Mouse (Mus musculus) forebrain, postnatal 0 days (tissue): ENCODE data around the gene Prap1. TPM values are rescaled to one million over a fixed set of nuclear protein-coding genes. Genes with fewer than 3 reads are reported as not detected.

Experiments used
- ATAC-seq: fragments of 200-750 bp; cut with Nextera tagmentation; 2 replicates; pipeline ENCODE4 v1.8.0; 2017; ENCODE audit warnings: mild to moderate bottlenecking, moderate library complexity
- DNase-seq: peaks from one replicate; pipeline ENCODE4 v3.0.0-alpha.2; 2015
- H3K27ac ChIP-seq: fragments of 300-500 bp; sonication (generic); 2 replicates; pipeline ENCODE4 v1.5.1; 2014; ENCODE audit warnings: low read depth, mild to moderate bottlenecking, antibody characterized with exemption, low read length, moderate library complexity, mixed read lengths
- H3K27me3 ChIP-seq: fragments of 300-500 bp; sonication (generic); 2 replicates; pipeline ENCODE4 v1.6.1; 2014; ENCODE audit warnings: mild to moderate bottlenecking, low read length, mixed read lengths; ENCODE audit not compliant: insufficient read depth
- H3K36me3 ChIP-seq: fragments of 300-500 bp; sonication (generic); 2 replicates; pipeline ENCODE4 v1.6.1; 2014; ENCODE audit warnings: mild to moderate bottlenecking, moderate library complexity; ENCODE audit not compliant: insufficient read depth
- H3K4me1 ChIP-seq: fragments of 300-500 bp; sonication (generic); 2 replicates; pipeline ENCODE4 v1.6.1; 2014; ENCODE audit warnings: antibody characterized with exemption; ENCODE audit not compliant: insufficient read depth
- H3K4me2 ChIP-seq: fragments of 300-500 bp; sonication (generic); 2 replicates; pipeline ENCODE4 v1.6.1; 2014; ENCODE audit warnings: low read depth, mild to moderate bottlenecking, moderate library complexity
- H3K4me3 ChIP-seq: fragments of 300-500 bp; sonication (generic); 2 replicates; pipeline ENCODE4 v1.5.1; 2014; ENCODE audit warnings: low read depth, low read length, mixed read lengths
- H3K9ac ChIP-seq: fragments of 300-500 bp; sonication (generic); 2 replicates; pipeline ENCODE4 v1.6.1; 2014; ENCODE audit warnings: mild to moderate bottlenecking
- H3K9me3 ChIP-seq: fragments of 300-500 bp; sonication (generic); 2 replicates; pipeline ENCODE4 v1.6.1; 2016; ENCODE audit warnings: low read length
- CTCF ChIP-seq: sonication (generic); IDR thresholded peaks from 2 replicates; pipeline ENCODE4 v1.5.1; 2016; ENCODE audit warnings: antibody characterized with exemption, control low read depth, low read depth
- WGBS: fragments of 180-500 bp; shearing (Covaris S2); extraction: QIAGEN DNeasy Blood & Tissue Kit; methylation state at CpG from one replicate; pipeline ENCODE4 v1.1.7; 2014; 5-methylcytosine and 5-hydroxymethylcytosine counted together
- polyA plus RNA-seq: library from polyadenylated mRNA; unstranded; fragments of >200 nt; fragmentation: Nextera tagmentation; extraction: Ambion mirVana; gene quantifications from 2 replicates; pipeline ENCODE4 v1.2.1, GENCODE M21; 2015
- total RNA-seq: library from RNA; depleted of rRNA; stranded (reverse); fragments of >200 nt; gene quantifications from 2 replicates; pipeline ENCODE4 v1.2.3, GENCODE M21; 2014; rRNA removed

Gene Prap1
- total and polyA plus RNA-seq, 2 experiments from 2014 or later: not detected

GRCm38 (mm10) chr7:140144550-140144949 is 51.4 kb downstream of the Prap1 start:
- no peaks in the 10 kb centered on the region for H3K27me3 ChIP-seq
- no peaks in the 10 kb centered on the region for H3K4me1 ChIP-seq
- ATAC-seq (no peak), DNase-seq (no peak)
- H3K4me2 ChIP-seq: no peak overlapping the region
- no peaks in the 10 kb centered on the region for H3K9me3 ChIP-seq
- no peak overlapping the region for H3K27ac ChIP-seq
- no peak overlapping the region for H3K9ac ChIP-seq
- H3K36me3 ChIP-seq: peaks cover 6% of the 10 kb centered on the region; the same call in 1 of the 2 replicates
- no peak overlapping the region for H3K4me3 ChIP-seq
- 87% methylated on average over 4 of the region's 4 CpGs for WGBS
- TF ChIP-seq CTCF: no peak

Other genes starting within 250 kb of the Prap1 start
- 28.9 and 48.4 TPM in 2 replicates for gene Kndc1, start 198.7 kb upstream of the Prap1 start, total RNA-seq
- gene Kndc1, start 198.7 kb upstream of the Prap1 start, polyA plus RNA-seq: 7.1 and 10.0 TPM in 2 replicates
- not detected in 2 replicates for gene Utf1, start 149.6 kb upstream of the Prap1 start, total RNA-seq
- not detected in 2 replicates for gene Utf1, start 149.6 kb upstream of the Prap1 start, polyA plus RNA-seq
- gene 6430531B16Rik, start 114.6 kb upstream of the Prap1 start, total RNA-seq: 1.6 and 2.7 TPM in 2 replicates
- 1.3 and 2.0 TPM in 2 replicates for gene 6430531B16Rik, start 114.6 kb upstream of the Prap1 start, polyA plus RNA-seq
- gene Adam8, start 100.8 kb upstream of the Prap1 start, total RNA-seq: 2.6 and 3.4 TPM in 2 replicates
- 0.47 TPM in 2 replicates for gene Adam8, start 100.8 kb upstream of the Prap1 start, polyA plus RNA-seq
- gene Zfp511, start 57.0 kb upstream of the Prap1 start, total RNA-seq: 49.8 and 56.1 TPM in 2 replicates
- 66.1 and 74.3 TPM in 2 replicates for gene Zfp511, start 57.0 kb upstream of the Prap1 start, polyA plus RNA-seq
- gene Tubgcp2, start 56.7 kb upstream of the Prap1 start, total RNA-seq: 67.3 and 79.8 TPM in 2 replicates
- 57.8 and 68.1 TPM in 2 replicates for gene Tubgcp2, start 56.7 kb upstream of the Prap1 start, polyA plus RNA-seq
- gene Msx3, start 44.3 kb upstream of the Prap1 start, total RNA-seq: 0.48 and 1.2 TPM in 2 replicates
- 0.53 and 1.5 TPM in 2 replicates for gene Msx3, start 44.3 kb upstream of the Prap1 start, polyA plus RNA-seq
- 259 and 284 TPM in 2 replicates for gene Caly, start 10.8 kb upstream of the Prap1 start, total RNA-seq
- 348 and 396 TPM in 2 replicates for gene Caly, start 10.8 kb upstream of the Prap1 start, polyA plus RNA-seq
- 15.7 and 23.0 TPM in 2 replicates for gene Fuom, start 9.0 kb downstream of the Prap1 start, total RNA-seq
- 26.9 and 28.4 TPM in 2 replicates for gene Fuom, start 9.0 kb downstream of the Prap1 start, polyA plus RNA-seq
- 8.8 and 10.5 TPM in 2 replicates for gene Paox, start 22.4 kb downstream of the Prap1 start, total RNA-seq
- gene Paox, start 22.4 kb downstream of the Prap1 start, polyA plus RNA-seq: 6.0 and 7.5 TPM in 2 replicates
- gene Echs1, start 23.1 kb downstream of the Prap1 start, total RNA-seq: 84.0 and 103 TPM in 2 replicates
- gene Echs1, start 23.1 kb downstream of the Prap1 start, polyA plus RNA-seq: 113 and 116 TPM in 2 replicates
- gene Mtg1, start 44.2 kb downstream of the Prap1 start, total RNA-seq: 14.2 and 15.0 TPM in 2 replicates
- 33.7 and 35.8 TPM in 2 replicates for gene Mtg1, start 44.2 kb downstream of the Prap1 start, polyA plus RNA-seq
- 64.0 and 74.4 TPM in 2 replicates for gene Sprn, start 61.5 kb downstream of the Prap1 start, total RNA-seq
- 32.6 and 43.5 TPM in 2 replicates for gene Sprn, start 61.5 kb downstream of the Prap1 start, polyA plus RNA-seq
- not detected in 2 replicates for gene Olfr522, start 71.4 kb downstream of the Prap1 start, total RNA-seq
- not detected in 2 replicates for gene Olfr522, start 71.4 kb downstream of the Prap1 start, polyA plus RNA-seq
- not detected in 2 replicates for gene Olfr523, start 79.8 kb downstream of the Prap1 start, total RNA-seq
- gene Olfr523, start 79.8 kb downstream of the Prap1 start, polyA plus RNA-seq: not detected in 2 replicates
- not detected in 2 replicates for gene Olfr524, start 112.6 kb downstream of the Prap1 start, total RNA-seq
- not detected in 2 replicates for gene Olfr524, start 112.6 kb downstream of the Prap1 start, polyA plus RNA-seq
- gene Cd163l1, start 124.9 kb downstream of the Prap1 start, total RNA-seq: 0.08 TPM in 1 of 2 replicates, not detected in the other
- not detected in 2 replicates for gene Cd163l1, start 124.9 kb downstream of the Prap1 start, polyA plus RNA-seq
- gene 5830411N06Rik, start 153.9 kb downstream of the Prap1 start, total RNA-seq: not detected in 2 replicates
- gene 5830411N06Rik, start 153.9 kb downstream of the Prap1 start, polyA plus RNA-seq: not detected in 2 replicates
- not detected in 2 replicates for gene Olfr525, start 227.5 kb downstream of the Prap1 start, total RNA-seq
- gene Olfr525, start 227.5 kb downstream of the Prap1 start, polyA plus RNA-seq: not detected in 2 replicates
- not detected in 2 replicates for gene Olfr527, start 240.6 kb downstream of the Prap1 start, total RNA-seq
- gene Olfr527, start 240.6 kb downstream of the Prap1 start, polyA plus RNA-seq: not detected in 2 replicates